Mouse (Mus musculus) kidney, embryonic 14.5 days (tissue): ENCODE results near the gene Cdk5. TPM values are rescaled to one million over a fixed set of nuclear protein-coding genes. Genes with fewer than 3 reads are reported as not detected.
"Not testable (repeated sequence)": the region's sequence is repeated elsewhere in the genome, so short reads cannot be mapped to it uniquely, and the experiment has no call there.

ENCODE experiments used
- ATAC-seq: fragments of 200-750 bp; cut with Nextera tagmentation; 2 replicates; pipeline ENCODE4 v1.8.0; 2017; ENCODE audit warnings: moderate number of reproducible peaks, mild to moderate bottlenecking, moderate TSS enrichment, moderate library complexity; ENCODE audit not compliant: low FRiP score, low TSS enrichment
- H3K27ac ChIP-seq: fragments of 300-500 bp; sonication (generic); 2 replicates; pipeline ENCODE4 v1.5.1; 2014; ENCODE audit warnings: low read depth, mild to moderate bottlenecking, low read length, moderate library complexity, mixed read lengths
- H3K27me3 ChIP-seq: fragments of 300-500 bp; sonication (generic); 2 replicates; pipeline ENCODE4 v1.6.1; 2014; ENCODE audit warnings: mild to moderate bottlenecking, low read length; ENCODE audit not compliant: control insufficient read depth, insufficient read depth
- H3K36me3 ChIP-seq: fragments of 300-500 bp; sonication (generic); 2 replicates; pipeline ENCODE4 v1.6.1; 2014; ENCODE audit warnings: low read length, mixed read lengths; ENCODE audit not compliant: control insufficient read depth, insufficient read depth
- H3K4me1 ChIP-seq: fragments of 300-500 bp; sonication (generic); 2 replicates; pipeline ENCODE4 v1.6.1; 2014; ENCODE audit warnings: low read length, mixed read lengths; ENCODE audit not compliant: control insufficient read depth, insufficient read depth
- H3K4me2 ChIP-seq: fragments of 300-500 bp; sonication (generic); replicated peaks from 2 replicates; pipeline ENCODE4 v1.6.1; 2014; ENCODE audit warnings: low read depth, mild to moderate bottlenecking, low read length
- H3K4me3 ChIP-seq: fragments of 300-500 bp; sonication (generic); 2 replicates; pipeline ENCODE4 v1.5.1; 2014; ENCODE audit warnings: mild to moderate bottlenecking, low read length
- H3K9ac ChIP-seq: fragments of 300-500 bp; sonication (generic); 2 replicates; pipeline ENCODE4 v1.6.1; 2014; ENCODE audit warnings: low read depth, mild to moderate bottlenecking, low read length, moderate library complexity
- H3K9me3 ChIP-seq: fragments of 300-500 bp; sonication (generic); 2 replicates; pipeline ENCODE4 v1.6.1; 2016; ENCODE audit warnings: low read length; ENCODE audit not compliant: control insufficient read depth
- WGBS: fragments of 180-500 bp; shearing (Covaris S2); extraction: QIAGEN DNeasy Blood & Tissue Kit; methylation state at CpG from one replicate; pipeline ENCODE4 v1.1.7; 2014; 5-methylcytosine and 5-hydroxymethylcytosine counted together
- polyA plus RNA-seq: library from polyadenylated mRNA; unstranded; fragments of >200 nt; fragmentation: Nextera tagmentation; extraction: Ambion mirVana; gene quantifications from 2 replicates; pipeline ENCODE4 v1.2.1, GENCODE M21; 2014

The Cdk5 gene
- polyA plus RNA-seq, 1 experiment from 2014 or later = 45.5 TPM

DNA sequence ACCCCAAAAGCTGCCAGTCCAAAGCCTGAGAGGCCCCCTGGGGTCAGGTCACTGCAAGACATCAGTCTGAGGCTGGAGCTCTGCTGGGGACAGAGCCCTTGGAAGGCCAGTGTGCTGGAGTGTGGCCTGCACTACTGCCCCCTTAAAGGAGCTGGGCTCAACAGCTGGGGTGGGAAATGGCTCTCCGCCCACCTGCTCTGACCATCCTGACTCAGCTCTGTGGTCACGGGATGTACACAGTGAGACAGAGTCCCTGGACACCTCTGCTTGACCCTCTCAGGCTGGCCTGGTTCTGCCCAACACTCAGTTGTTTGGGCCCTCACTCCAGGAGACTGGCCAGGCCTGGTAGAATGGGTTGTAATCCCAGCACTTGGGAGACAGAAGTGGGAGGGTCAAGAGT, 13.9 kb downstream of the Cdk5 start:
- no peak overlapping the region for H3K9ac ChIP-seq
- ATAC-seq = no peak
- no peaks in the 10 kb centered on the region for H3K9me3 ChIP-seq
- H3K4me1 ChIP-seq = peaks cover 14% of the 10 kb centered on the region
- H3K4me3 ChIP-seq = no peak overlapping the region
- no peak overlapping the region for H3K27ac ChIP-seq
- WGBS = 88% methylated on average over 2 of the region's 2 CpGs
- H3K27me3 ChIP-seq = no peaks in the 10 kb centered on the region
- H3K4me2 ChIP-seq = no peak overlapping the region
- peaks cover 24% of the 10 kb centered on the region for H3K36me3 ChIP-seq

DNA sequence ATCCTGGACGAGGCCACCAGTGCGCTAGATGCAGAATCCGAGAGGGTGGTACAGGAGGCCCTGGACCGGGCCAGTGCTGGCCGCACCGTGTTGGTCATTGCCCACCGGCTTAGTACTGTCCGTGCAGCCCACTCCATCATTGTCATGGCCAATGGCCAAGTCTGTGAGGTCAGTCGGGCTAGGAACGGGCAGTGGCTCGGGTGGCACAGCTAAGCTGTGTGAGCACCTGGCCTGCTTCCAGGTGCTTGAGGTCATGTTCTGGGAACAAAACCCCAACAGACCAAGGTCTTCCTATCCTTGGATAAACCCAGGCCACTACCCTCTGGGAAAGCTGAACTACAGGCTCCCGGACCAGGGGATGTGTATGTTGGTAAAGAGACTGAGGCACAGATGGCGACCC, 14.7 kb downstream of the Cdk5 start:
- Histone ChIP-seq H3K4me3 (no peak overlapping the region), H3K9ac (no peak overlapping the region), H3K4me2 (no peak overlapping the region), H3K4me1 (peaks cover 10% of the 10 kb centered on the region), H3K27me3 (no peaks in the 10 kb centered on the region), H3K36me3 (peaks cover 28% of the 10 kb centered on the region), H3K9me3 (no peaks in the 10 kb centered on the region), H3K27ac (no peak overlapping the region)
- no peak for ATAC-seq
- WGBS = 96% methylated on average over 13 of the region's 13 CpGs

DNA sequence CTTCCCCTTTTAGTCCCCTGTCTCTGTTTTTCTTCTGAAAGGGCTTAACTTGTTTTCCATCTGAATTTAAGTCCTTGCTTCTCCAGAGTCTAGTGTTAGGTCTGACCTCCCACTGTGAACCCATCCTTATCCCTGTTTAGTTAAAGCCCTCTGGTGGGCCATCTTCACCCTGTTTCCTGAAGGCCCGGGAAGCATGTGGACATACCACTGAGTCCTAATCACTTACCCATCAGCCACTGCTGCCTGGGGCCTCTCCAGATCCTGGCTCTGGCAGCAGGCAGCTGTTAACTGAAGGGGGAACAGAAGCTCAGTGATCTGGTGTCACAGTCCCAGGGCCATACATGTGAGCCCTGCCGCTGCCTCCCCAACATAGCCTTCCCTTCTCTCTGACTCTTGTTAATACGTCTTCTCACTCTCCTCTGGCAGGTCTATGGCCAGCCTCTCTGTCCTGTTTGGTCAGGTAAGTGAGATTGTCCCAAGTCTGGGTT, 17.9 kb downstream of the Cdk5 start:
- H3K27me3 ChIP-seq = no peaks in the 10 kb centered on the region
- H3K9me3 ChIP-seq = no peaks in the 10 kb centered on the region
- 57% methylated on average over 3 of the region's 3 CpGs for WGBS
- H3K27ac ChIP-seq = no peak overlapping the region
- no peak overlapping the region for H3K4me3 ChIP-seq
- ATAC-seq = no peak
- peaks cover 53% of the 10 kb centered on the region for H3K36me3 ChIP-seq
- no peak overlapping the region for H3K4me2 ChIP-seq
- no peaks in the 10 kb centered on the region for H3K4me1 ChIP-seq
- H3K9ac ChIP-seq = no peak overlapping the region

DNA sequence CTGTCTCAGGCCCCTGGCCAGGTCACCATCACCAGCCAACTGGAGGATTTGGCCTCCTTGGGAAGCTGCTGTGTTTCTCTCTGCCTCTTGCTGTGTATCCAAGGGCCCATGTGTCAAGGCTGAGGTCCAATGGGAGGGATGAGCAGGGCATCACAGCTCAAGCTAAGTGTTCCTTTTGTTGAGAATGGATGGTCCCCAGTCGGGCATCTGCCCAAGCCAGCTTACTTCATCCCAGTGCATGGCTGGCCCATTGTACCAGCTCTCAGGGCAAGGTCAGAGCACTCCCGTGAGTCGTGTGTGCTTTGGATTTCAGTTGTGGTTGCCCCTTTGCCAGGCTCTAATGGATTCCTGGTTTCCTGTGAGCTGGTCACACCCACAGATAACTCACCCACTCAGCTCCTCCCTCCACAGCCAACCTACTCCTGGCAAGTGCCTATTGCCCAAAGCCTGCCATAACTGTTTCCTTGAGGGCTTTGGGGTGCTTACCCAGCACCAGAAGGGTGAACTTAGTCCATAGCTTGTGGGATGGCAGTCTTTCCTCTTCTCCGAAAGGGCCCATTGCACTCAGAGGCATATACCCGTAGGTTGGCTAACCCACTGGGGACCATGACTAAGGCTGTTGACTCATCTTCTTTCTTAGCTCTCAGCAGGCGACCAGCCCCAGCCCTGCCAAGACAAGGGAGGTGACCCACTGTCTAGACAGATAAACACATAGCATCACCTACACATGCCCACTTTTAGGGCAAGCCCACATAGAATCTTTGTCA, 18.6 kb downstream of the Cdk5 start:
- WGBS = 76% methylated on average over 6 of the region's 6 CpGs

DNA sequence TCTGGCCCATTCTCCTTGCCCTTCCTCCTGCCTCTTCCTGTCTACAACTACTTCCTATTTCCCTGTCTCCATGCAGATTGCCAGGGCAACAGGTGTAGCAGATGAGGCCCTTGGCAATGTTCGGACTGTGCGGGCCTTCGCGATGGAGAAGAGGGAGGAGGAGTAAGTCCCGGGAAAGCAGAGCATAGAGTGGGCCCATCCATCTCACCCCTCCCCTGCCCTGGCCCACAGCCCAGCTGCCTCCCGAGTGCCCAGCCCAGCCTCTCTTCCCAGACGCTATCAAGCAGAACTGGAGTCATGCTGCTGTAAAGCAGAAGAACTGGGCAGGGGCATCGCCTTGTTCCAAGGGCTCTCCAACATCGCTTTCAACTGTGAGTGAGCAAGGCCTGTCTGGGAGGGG, 21.4 kb downstream of the Cdk5 start:
- Histone ChIP-seq H3K9me3 (no peaks in the 10 kb centered on the region), H3K4me2 (no peak overlapping the region), H3K9ac (no peak overlapping the region), H3K4me3 (no peak overlapping the region), H3K27ac (no peak overlapping the region), H3K4me1 (no peaks in the 10 kb centered on the region), H3K36me3 (peaks cover 41% of the 10 kb centered on the region; the same call in 1 of the 2 replicates), H3K27me3 (no peaks in the 10 kb centered on the region)
- ATAC-seq = no peak
- WGBS = 86% methylated on average over 9 of the region's 9 CpGs

More for the DNA sequence above, 18.6 kb downstream of the Cdk5 start:
- Histone ChIP-seq H3K4me2 (no peak overlapping the region), H3K27me3 (no peaks in the 10 kb centered on the region), H3K4me3 (no peak overlapping the region), H3K9me3 (no peaks in the 10 kb centered on the region), H3K9ac (no peak overlapping the region), H3K27ac (no peak overlapping the region), H3K36me3 (peaks cover 57% of the 10 kb centered on the region), H3K4me1 (no peaks in the 10 kb centered on the region)
- no peak for ATAC-seq

DNA sequence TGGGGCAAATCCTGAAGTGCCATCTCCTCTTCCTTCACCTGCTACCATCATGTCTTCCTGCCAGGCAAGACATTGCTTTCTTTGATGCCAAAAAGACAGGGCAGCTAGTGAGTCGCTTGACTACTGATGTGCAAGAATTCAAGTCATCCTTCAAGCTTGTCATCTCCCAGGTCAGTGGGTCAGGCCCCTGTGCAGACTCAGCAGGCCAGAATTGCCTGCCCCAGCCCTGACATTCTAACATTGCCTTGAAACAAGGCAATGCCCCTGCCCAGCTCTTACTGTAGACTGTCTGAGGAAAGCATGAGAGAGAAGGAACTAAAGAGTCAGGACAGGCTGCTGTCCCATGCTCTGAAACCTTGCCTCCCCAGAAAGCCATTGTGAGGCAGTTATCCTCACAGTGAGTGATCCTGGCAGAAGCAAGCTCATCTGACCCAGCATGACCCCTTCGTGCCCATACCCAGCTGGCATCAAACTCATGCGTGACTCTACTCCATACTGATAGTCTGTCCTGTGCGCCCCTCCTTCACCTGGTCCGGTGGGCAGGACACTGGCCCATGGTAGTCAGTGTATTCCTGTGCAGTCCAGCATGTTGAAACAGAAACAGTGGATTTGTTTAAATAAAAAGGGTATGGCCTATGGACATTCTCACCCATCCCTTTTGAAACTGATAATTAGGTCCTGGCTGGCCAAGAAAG, 22.3 kb downstream of the Cdk5 start:
- Histone ChIP-seq H3K4me3 (no peak overlapping the region), H3K4me2 (no peak overlapping the region), H3K9me3 (no peaks in the 10 kb centered on the region), H3K4me1 (no peaks in the 10 kb centered on the region), H3K27ac (no peak overlapping the region), H3K27me3 (no peaks in the 10 kb centered on the region), H3K36me3 (peaks cover 33% of the 10 kb centered on the region; the same call in 1 of the 2 replicates), H3K9ac (no peak overlapping the region)
- ATAC-seq = no peak
- WGBS = 87% methylated on average over 5 of the region's 5 CpGs

DNA sequence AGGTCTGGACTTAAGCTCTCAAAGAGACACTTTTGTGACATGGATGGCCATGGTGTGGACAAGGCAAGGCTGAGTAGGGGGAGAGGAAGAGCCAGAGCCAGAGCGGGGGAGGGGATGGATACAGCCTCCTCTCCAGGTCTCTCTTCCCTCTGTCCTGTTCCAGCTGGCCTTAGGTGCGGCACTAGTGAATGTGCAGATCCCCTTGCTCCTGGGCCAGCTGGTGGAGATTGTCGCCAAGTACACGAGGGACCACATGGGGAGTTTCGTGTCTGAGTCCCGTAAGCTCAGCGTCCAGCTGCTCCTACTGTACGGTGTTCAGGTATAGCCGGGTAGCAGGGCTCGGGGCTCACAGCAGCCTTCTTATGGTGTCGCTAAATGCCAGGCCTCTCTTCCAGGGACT, 23.0 kb downstream of the Cdk5 start:
- H3K4me2 ChIP-seq = no peak overlapping the region
- no peaks in the 10 kb centered on the region for H3K9me3 ChIP-seq
- H3K4me1 ChIP-seq = no peaks in the 10 kb centered on the region
- no peak overlapping the region for H3K9ac ChIP-seq
- H3K27ac ChIP-seq = no peak overlapping the region
- H3K4me3 ChIP-seq = no peak overlapping the region
- no peaks in the 10 kb centered on the region for H3K27me3 ChIP-seq
- ATAC-seq = no peak
- 93% methylated on average over 11 of the region's 11 CpGs for WGBS
- H3K36me3 ChIP-seq = peaks cover 33% of the 10 kb centered on the region; the same call in 1 of the 2 replicates

DNA sequence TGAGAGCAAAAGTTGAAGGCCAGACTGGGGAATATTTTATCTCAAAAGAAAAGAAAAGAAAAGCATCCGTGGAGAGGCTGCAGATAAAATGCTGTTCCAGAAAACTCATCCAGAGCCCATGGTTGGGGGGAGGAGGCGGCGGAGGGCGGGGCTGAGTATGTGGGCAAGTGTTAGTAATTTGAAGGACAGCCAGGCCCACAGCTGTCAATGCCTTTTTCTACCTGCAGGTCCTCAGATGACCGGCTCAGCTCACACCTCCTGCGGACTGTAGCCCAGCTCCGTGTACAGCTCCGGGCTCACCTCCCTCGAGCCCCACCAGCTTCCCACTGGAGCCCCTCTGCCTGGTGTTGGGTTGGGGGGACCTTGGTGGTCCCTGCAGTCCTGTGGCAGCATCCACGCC, 23.6 kb downstream of the Cdk5 start:
- peaks cover 4% of the 10 kb centered on the region; the same call in 1 of the 2 replicates for H3K4me1 ChIP-seq
- H3K4me3 ChIP-seq = no peak overlapping the region
- peaks cover 33% of the 10 kb centered on the region; the same call in 1 of the 2 replicates for H3K36me3 ChIP-seq
- no peak overlapping the region for H3K27ac ChIP-seq
- no peaks in the 10 kb centered on the region for H3K27me3 ChIP-seq
- no peak overlapping the region for H3K4me2 ChIP-seq
- no peak overlapping the region for H3K9ac ChIP-seq
- no peaks in the 10 kb centered on the region for H3K9me3 ChIP-seq
- 89% methylated on average over 10 of the region's 10 CpGs for WGBS
- ATAC-seq = no peak

DNA sequence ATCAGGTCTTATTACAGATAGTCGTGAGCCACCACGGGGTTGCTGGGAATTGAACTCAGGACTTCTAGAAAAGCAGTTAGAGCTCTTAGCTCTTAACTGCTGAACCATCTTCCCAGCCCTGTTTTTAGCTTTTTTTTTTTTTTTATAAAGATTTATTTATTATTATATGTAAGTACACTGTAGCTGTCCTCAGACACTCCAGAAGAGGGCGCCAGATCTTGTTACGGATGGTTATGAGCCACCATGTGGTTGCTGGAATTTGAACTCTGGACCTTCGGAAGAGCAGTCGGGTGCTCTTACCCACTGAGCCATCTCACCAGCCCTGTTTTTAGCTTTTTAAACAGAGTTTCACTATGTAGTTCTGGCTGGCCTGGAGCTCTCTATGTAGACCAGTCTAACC, 27.1 kb downstream of the Cdk5 start:
- not testable (repeated sequence) for H3K4me3 ChIP-seq, H3K27ac ChIP-seq, ATAC-seq, H3K9ac ChIP-seq, H3K9me3 ChIP-seq, H3K27me3 ChIP-seq, H3K4me2 ChIP-seq, H3K4me1 ChIP-seq
- peaks cover 11% of the 10 kb centered on the region; the same call in 1 of the 2 replicates for H3K36me3 ChIP-seq
- WGBS = 86% methylated on average over 6 of the region's 6 CpGs
